Mouse (Mus musculus): ENCODE measurements around the gene Tmem30b.

GRCm38 (mm10) chr12:73544736-73545671 is 1.2 kb downstream of the Tmem30b start:
- TF ChIP-seq EP300 (IDR thresholded peaks at IDR 0.05; ENCODE audit: low read depth) (no peak), CTCF (IDR thresholded peaks at IDR 0.05; ENCODE audit: low read depth) (no peak)
